Mouse (Mus musculus) gastrocnemius, postnatal 4 days (tissue): ENCODE data around the gene Pgghg. TPM values are rescaled to one million over a fixed set of nuclear protein-coding genes. Genes with fewer than 3 reads are reported as not detected.

ENCODE experiments used
- DNase-seq, 2 experiments: peaks; one replicate each; pipeline ENCODE4 v3.0.0; 2021 to 2022; ENCODE audit warnings: low spot score in 2 of 2, mixed read lengths in 2 of 2
- long read RNA-seq, 2 experiments: library from polyadenylated mRNA; stranded (forward); transcript quantifications; one replicate each; pipeline ENCODE4 v2.0.0; 2021
- total RNA-seq, 2 experiments: library from RNA; stranded (reverse); gene quantifications; 2 replicates each; pipeline ENCODE4 v1.2.3; 2021

The Pgghg gene
- total RNA-seq: 10 to 100 TPM; 15.8 to 16.6 TPM
- long read RNA-seq, experiment 1, partial matches to known transcripts: 1 of 10 reads
- long read RNA-seq, experiment 1, other reads (novel, unspliced or antisense): 7 of 10 reads
- long read RNA-seq, experiment 2, transcript Pgghg-201 (14 exons, 2,981 nt): major isoform, 9 of 25 reads
- long read RNA-seq, experiment 2, partial matches to known transcripts: 6 of 25 reads
- long read RNA-seq, experiment 2, other reads (novel, unspliced or antisense): 9 of 25 reads

GRCm38 (mm10) chr7:140941222-140942051, at the start of gene Pgghg:
Pgghg (plus strand) TSS chr7:140941391.
- peak; percentile 80 to 89 for DNase-seq

- no peak for DNase-seq
Observed at GRCm38 (mm10) chr7:140894031-140894430, 47.2 kb upstream of the Pgghg start.

- no peak for DNase-seq
Observed at GRCm38 (mm10) chr7:140894611-140895010, 46.6 kb upstream of the Pgghg start.

GRCm38 (mm10) chr7:140897863-140898262, 43.3 kb upstream of the Pgghg start:
- no peak for DNase-seq

GRCm38 (mm10) chr7:140899121-140899520, 42.1 kb upstream of the Pgghg start:
- DNase-seq: no peak

GRCm38 (mm10) chr7:140900220-140900619, 41.0 kb upstream of the Pgghg start, which contains the start of gene Cox8b:
Cox8b (minus strand) TSS chr7:140900446.
- DNase-seq: peak in 1 of 2 experiments; percentile 40

GRCm38 (mm10) chr7:140902036-140902875, 38.9 kb upstream of the Pgghg start:
- no peak for DNase-seq

- peak; percentile 67 to 75 for DNase-seq
Observed at GRCm38 (mm10) chr7:140903212-140903611, 38.0 kb upstream of the Pgghg start.

GRCm38 (mm10) chr7:140905642-140906081, 35.5 kb upstream of the Pgghg start:
- DNase-seq: no peak

GRCm38 (mm10) chr7:140907131-140907530, 34.1 kb upstream of the Pgghg start:
- no peak for DNase-seq

GRCm38 (mm10) chr7:140907697-140908096, 33.5 kb upstream of the Pgghg start:
- DNase-seq: no peak

GRCm38 (mm10) chr7:140908181-140908580, 33.0 kb upstream of the Pgghg start:
- DNase-seq: no peak

- DNase-seq: peak; percentile 50 to 80
Observed at GRCm38 (mm10) chr7:140908634-140909107, 32.5 kb upstream of the Pgghg start.

GRCm38 (mm10) chr7:140912293-140912692, 28.9 kb upstream of the Pgghg start:
- no peak for DNase-seq

- DNase-seq: no peak
Observed at GRCm38 (mm10) chr7:140912846-140913482, 28.2 kb upstream of the Pgghg start.

GRCm38 (mm10) chr7:140914031-140914690, 27.0 kb upstream of the Pgghg start:
- no peak for DNase-seq

- no peak for DNase-seq
Observed at GRCm38 (mm10) chr7:140919911-140920310, 21.3 kb upstream of the Pgghg start.

- DNase-seq: no peak
Observed at GRCm38 (mm10) chr7:140920418-140921029, 20.7 kb upstream of the Pgghg start, which contains the start of gene Nlrp6. Nlrp6 (plus strand) TSS chr7:140920902.

- DNase-seq: no peak
Observed at GRCm38 (mm10) chr7:140921225-140921975, 19.8 kb upstream of the Pgghg start.
